Mouse (Mus musculus): ENCODE data around the gene Cfap100. TPM values are rescaled to one million over a fixed set of nuclear protein-coding genes. Genes with fewer than 3 reads are reported as not detected.

Gene Cfap100
- total RNA-seq, 2 experiments from 2014 or later, result 0.48 to 0.99 TPM

- no peak for DNase-seq (ENCODE audit: low spot score in 2 of 2)
Measured at GRCm38 (mm10) chr6:90461181-90461580, 32.6 kb upstream of the Cfap100 start.

GRCm38 (mm10) chr6:90457421-90457820 lies 28.8 kb upstream of the Cfap100 start:
- no peak for DNase-seq (ENCODE audit: low spot score in 2 of 2)

GRCm38 (mm10) chr6:90453751-90454150 lies 25.2 kb upstream of the Cfap100 start:
- no peak for DNase-seq (ENCODE audit: low spot score in 2 of 2)

GRCm38 (mm10) chr6:90452603-90453002 lies 24.0 kb upstream of the Cfap100 start:
- DNase-seq (ENCODE audit: low spot score in 2 of 2), result no peak

GRCm38 (mm10) chr6:90451512-90451911 lies 22.9 kb upstream of the Cfap100 start:
- no peak for DNase-seq (ENCODE audit: low spot score in 2 of 2)

GRCm38 (mm10) chr6:90450697-90451096 lies 22.1 kb upstream of the Cfap100 start:
- peak in 1 of 2 experiments; percentile 33 for DNase-seq (ENCODE audit: low spot score in 2 of 2)

- DNase-seq (ENCODE audit: low spot score in 2 of 2), result peak; percentile 84 to 86
Measured at GRCm38 (mm10) chr6:90450179-90450578, 21.6 kb upstream of the Cfap100 start.

GRCm38 (mm10) chr6:90446883-90447282 lies 18.3 kb upstream of the Cfap100 start:
- no peak for DNase-seq (ENCODE audit: low spot score in 2 of 2)

GRCm38 (mm10) chr6:90437041-90437440 lies 8.4 kb upstream of the Cfap100 start:
- no peak for DNase-seq (ENCODE audit: low spot score in 2 of 2)

GRCm38 (mm10) chr6:90436192-90436907 lies 7.8 kb upstream of the Cfap100 start:
- DNase-seq (ENCODE audit: low spot score in 2 of 2), result no peak

GRCm38 (mm10) chr6:90435195-90435618 lies 6.6 kb upstream of the Cfap100 start:
- peak; percentile 80 to 85 for DNase-seq (ENCODE audit: low spot score in 2 of 2)

- DNase-seq (ENCODE audit: low spot score in 2 of 2), result no peak
Measured at GRCm38 (mm10) chr6:90434687-90435086, 6.1 kb upstream of the Cfap100 start.

- no peak for DNase-seq (ENCODE audit: low spot score in 2 of 2)
Measured at GRCm38 (mm10) chr6:90431487-90431886, 2.9 kb upstream of the Cfap100 start.

GRCm38 (mm10) chr6:90429911-90430310 lies 1.3 kb upstream of the Cfap100 start:
- DNase-seq (ENCODE audit: low spot score in 2 of 2), result no peak

GRCm38 (mm10) chr6:90426003-90426402 lies 2.6 kb downstream of the Cfap100 start:
- no peak for DNase-seq (ENCODE audit: low spot score in 2 of 2)

GRCm38 (mm10) chr6:90425361-90425760 lies 3.2 kb downstream of the Cfap100 start:
- no peak for DNase-seq (ENCODE audit: low spot score in 2 of 2)

GRCm38 (mm10) chr6:90422565-90422964 lies 6.0 kb downstream of the Cfap100 start:
- DNase-seq (ENCODE audit: low spot score in 2 of 2), result peak; percentile 67 to 76

- DNase-seq (ENCODE audit: low spot score in 2 of 2), result peak; percentile 15 to 33
Measured at GRCm38 (mm10) chr6:90411926-90412325, 16.7 kb downstream of the Cfap100 start.

GRCm38 (mm10) chr6:90410972-90411371 lies 17.6 kb downstream of the Cfap100 start:
- no peak for DNase-seq (ENCODE audit: low spot score in 2 of 2)

- DNase-seq (ENCODE audit: low spot score in 2 of 2), result no peak
Measured at GRCm38 (mm10) chr6:90408632-90409031, 20.0 kb downstream of the Cfap100 start.

- no peak for DNase-seq (ENCODE audit: low spot score in 2 of 2)
Measured at GRCm38 (mm10) chr6:90397291-90397690, 31.3 kb downstream of the Cfap100 start.

GRCm38 (mm10) chr6:90395751-90396150 lies 32.8 kb downstream of the Cfap100 start:
- DNase-seq (ENCODE audit: low spot score in 2 of 2), result no peak

GRCm38 (mm10) chr6:90393948-90394347 lies 34.6 kb downstream of the Cfap100 start:
- DNase-seq (ENCODE audit: low spot score in 2 of 2), result no peak

All from adrenal gland, adult 18-20 months (tissue).